Mouse (Mus musculus): Measurements from ENCODE around the gene Ralgapa2. TPM values are rescaled to one million over a fixed set of nuclear protein-coding genes. Genes with fewer than 3 reads are reported as not detected.

The Ralgapa2 gene
- total RNA-seq, 2 experiments from 2014 or later = 7.0 to 8.2 TPM

GRCm38 (mm10) chr2:146310291-146310690 lies 201.9 kb downstream of the Ralgapa2 start:
- DNase-seq (ENCODE audit: low spot score in 2 of 2) = no peak

DNA sequence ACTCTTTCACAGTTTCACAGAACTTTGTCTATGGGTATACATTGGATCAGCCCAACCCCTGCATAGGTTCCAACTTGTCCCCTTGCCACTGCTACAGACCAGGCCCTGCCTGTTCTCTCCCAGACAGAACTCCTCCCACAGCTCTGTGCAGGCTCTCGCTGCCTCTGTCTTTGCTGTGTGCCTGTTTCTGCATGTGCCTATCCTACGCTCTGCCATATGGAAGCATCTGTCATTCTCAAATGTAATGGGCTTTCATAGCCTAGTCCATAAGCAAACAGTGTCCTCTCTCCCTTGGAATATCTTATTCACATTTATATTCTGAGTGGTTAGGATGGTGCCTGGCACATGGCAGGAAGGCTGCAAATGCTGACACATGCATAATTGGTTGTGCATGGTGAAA lies 202.7 kb downstream of the Ralgapa2 start:
- DNase-seq (ENCODE audit: low spot score in 2 of 2) = no peak

- no peak for DNase-seq (ENCODE audit: low spot score in 2 of 2)
Observed at GRCm38 (mm10) chr2:146307060-146307459, 205.1 kb downstream of the Ralgapa2 start.

- no peak for DNase-seq (ENCODE audit: low spot score in 2 of 2)
Observed at GRCm38 (mm10) chr2:146302094-146302699, 209.9 kb downstream of the Ralgapa2 start.

DNA sequence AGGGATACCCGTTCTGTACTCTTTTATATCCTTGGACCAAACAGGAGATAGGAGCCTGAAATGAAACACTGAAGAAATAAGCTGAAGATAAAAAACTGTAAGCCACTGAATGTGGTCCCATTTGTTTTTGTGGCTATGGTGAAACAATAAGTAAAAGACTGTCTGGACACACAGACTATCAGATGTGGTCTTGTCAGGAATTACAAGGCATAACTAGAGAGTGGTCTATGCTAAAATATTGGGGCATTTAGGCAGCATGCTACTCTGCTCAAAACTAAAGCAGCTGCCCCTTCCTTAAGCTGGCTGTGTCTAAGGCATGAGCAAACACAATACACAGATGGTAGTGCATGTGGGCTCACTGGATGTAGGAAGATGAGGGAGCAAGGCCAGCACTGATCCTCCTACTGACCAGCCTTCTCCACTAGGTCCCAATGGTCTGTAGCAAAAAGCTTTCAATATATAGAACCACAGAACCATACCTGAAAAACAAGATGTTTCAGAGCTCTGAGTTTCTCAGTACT lies 211.6 kb downstream of the Ralgapa2 start:
- no peak for DNase-seq (ENCODE audit: low spot score in 2 of 2)

- no peak for DNase-seq (ENCODE audit: low spot score in 2 of 2)
Observed at GRCm38 (mm10) chr2:146299841-146300460, 212.2 kb downstream of the Ralgapa2 start.

GRCm38 (mm10) chr2:146293538-146293937 lies 218.6 kb downstream of the Ralgapa2 start:
- DNase-seq (ENCODE audit: low spot score in 2 of 2) = no peak

DNA sequence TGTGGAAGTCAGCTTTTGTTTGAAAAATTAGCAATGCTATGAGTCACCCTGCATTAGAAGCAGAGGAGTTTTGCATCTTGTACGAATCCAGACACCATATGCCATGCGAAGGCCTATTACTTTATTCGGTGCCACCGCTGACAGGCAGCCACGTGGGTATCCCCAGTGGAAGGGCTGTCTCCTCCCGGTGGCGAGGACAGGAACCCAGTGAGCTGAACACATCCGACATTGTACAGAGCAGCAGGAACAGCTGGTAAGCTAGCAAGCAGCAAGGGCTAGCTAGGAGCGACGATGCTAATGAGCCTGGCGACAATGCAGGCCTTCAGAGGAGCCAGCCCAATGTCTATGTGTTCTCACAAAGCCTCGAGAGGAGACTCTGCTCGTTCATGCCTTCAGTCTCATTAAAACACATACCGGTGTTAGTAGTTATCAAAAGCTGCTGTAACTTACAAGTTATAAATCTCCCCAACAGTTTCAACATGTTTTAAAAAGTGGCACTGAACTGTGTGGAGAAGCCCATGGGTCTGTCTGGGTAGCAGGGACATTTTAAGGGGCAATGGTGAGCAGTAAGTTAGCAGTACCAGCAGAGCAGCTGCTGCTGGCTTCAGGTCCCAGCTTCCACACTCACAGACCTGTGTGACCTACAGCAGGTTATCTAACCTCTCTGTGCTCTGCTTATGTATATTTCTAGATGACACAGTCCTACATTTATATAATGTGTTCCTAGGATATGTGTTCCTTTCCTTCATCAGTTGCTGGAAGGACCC lies 221.1 kb downstream of the Ralgapa2 start:
- peak in 1 of 2 experiments; percentile 15 for DNase-seq (ENCODE audit: low spot score in 2 of 2)

- no peak for DNase-seq (ENCODE audit: low spot score in 2 of 2)
Observed at GRCm38 (mm10) chr2:146290366-146290765, 221.8 kb downstream of the Ralgapa2 start.

GRCm38 (mm10) chr2:146289394-146289793 lies 222.8 kb downstream of the Ralgapa2 start:
- no peak for DNase-seq (ENCODE audit: low spot score in 2 of 2)

- DNase-seq (ENCODE audit: low spot score in 2 of 2) = no peak
Observed at GRCm38 (mm10) chr2:146288326-146288725, 223.8 kb downstream of the Ralgapa2 start.

GRCm38 (mm10) chr2:146287531-146287930 lies 224.6 kb downstream of the Ralgapa2 start:
- DNase-seq (ENCODE audit: low spot score in 2 of 2) = no peak

GRCm38 (mm10) chr2:146281346-146281745 lies 230.8 kb downstream of the Ralgapa2 start:
- DNase-seq (ENCODE audit: low spot score in 2 of 2) = no peak

DNA sequence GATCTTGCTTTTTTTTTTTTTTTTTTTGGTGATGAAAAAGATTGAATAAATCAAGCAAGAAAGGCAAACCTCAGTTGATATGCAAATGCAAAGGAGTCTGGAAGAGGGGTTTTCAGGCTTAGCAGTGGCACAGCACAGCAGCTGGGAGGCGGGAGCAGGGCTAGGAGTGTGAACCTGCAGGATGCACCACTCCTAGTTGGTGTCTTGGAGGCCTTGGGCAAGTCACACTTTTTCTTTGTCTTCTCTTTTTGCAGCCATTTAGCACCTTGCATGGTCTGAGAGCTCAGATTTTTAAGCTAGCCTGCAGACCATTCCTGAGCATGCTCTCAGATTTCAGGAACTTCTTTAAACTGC lies 231.2 kb downstream of the Ralgapa2 start:
- DNase-seq (ENCODE audit: low spot score in 2 of 2) = no peak

GRCm38 (mm10) chr2:146280221-146280920 lies 231.8 kb downstream of the Ralgapa2 start:
- no peak for DNase-seq (ENCODE audit: low spot score in 2 of 2)

GRCm38 (mm10) chr2:146279430-146280220 lies 232.5 kb downstream of the Ralgapa2 start:
- no peak for DNase-seq (ENCODE audit: low spot score in 2 of 2)

- DNase-seq (ENCODE audit: low spot score in 2 of 2) = no peak
Observed at GRCm38 (mm10) chr2:146278381-146278780, 233.8 kb downstream of the Ralgapa2 start.

DNA sequence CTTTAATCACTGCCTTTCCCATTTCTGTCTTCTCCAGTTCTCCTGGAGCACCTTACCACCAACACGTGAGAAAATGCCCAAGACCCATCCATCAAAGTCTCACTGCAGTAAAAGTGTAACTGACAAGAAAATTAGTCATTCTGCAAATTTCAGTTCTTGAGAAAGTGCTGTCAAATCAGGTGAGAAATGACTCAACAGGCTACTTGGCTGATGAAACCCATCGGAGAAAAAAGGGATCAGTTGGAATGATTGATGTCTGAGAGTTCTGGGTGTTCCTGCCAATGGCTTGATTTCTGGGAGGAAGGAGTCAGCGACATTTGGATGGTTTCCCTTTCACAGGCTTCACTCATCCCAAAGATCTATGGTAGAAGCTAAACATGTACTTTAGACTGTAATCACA lies 245.6 kb downstream of the Ralgapa2 start:
- no peak for DNase-seq (ENCODE audit: low spot score in 2 of 2)

- DNase-seq (ENCODE audit: low spot score in 2 of 2) = no peak
Observed at GRCm38 (mm10) chr2:146265045-146265444, 247.1 kb downstream of the Ralgapa2 start.

- DNase-seq (ENCODE audit: low spot score in 2 of 2) = no peak
Observed at GRCm38 (mm10) chr2:146262966-146263365, 249.2 kb downstream of the Ralgapa2 start.

DNA sequence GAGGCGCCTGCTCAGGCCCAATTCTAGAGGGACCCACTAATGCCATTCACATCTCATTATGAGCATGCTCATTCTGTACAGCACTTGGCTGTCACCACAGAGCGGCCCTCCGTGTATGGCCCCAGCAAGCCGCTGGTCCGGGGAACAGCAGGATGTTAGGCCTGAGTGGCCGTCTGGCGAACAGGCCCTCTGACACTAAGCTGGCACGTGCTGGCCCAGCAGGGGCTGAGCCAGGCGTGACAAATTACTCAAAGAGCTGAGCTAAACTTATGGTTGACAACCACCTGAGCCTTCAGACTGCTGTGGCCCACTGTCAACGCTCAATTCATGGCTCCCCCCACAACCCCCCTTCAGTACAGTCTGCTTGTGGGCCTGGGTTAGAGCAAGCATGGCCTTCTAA lies 249.9 kb downstream of the Ralgapa2 start:
- no peak for DNase-seq (ENCODE audit: low spot score in 2 of 2)

All from gastrocnemius, postnatal 4 days (tissue).